Mouse (Mus musculus) limb, embryonic 14.5 days (tissue): ENCODE measurements around the gene Emp3. TPM values are rescaled to one million over a fixed set of nuclear protein-coding genes. Genes with fewer than 3 reads are reported as not detected.

Experiments
- ATAC-seq: fragments of 200-750 bp; cut with Nextera tagmentation; 2 replicates; pipeline ENCODE4 v1.8.0; 2017; ENCODE audit warnings: low read depth, moderate number of reproducible peaks, moderate TSS enrichment; ENCODE audit not compliant: low FRiP score
- DNase-seq: peaks from one replicate; pipeline ENCODE4 v3.0.0-alpha.2; 2015; ENCODE audit warnings: low spot score
- H3K27ac ChIP-seq: fragments of 300-500 bp; sonication (generic); replicated peaks from 2 replicates; pipeline ENCODE4 v1.5.1; 2014; ENCODE audit warnings: low read depth, mild to moderate bottlenecking, low read length, moderate library complexity, mixed read lengths
- H3K27me3 ChIP-seq: fragments of 300-500 bp; sonication (generic); 2 replicates; pipeline ENCODE4 v1.6.1; 2014; ENCODE audit warnings: low read length, mixed read lengths; ENCODE audit not compliant: control insufficient read depth, insufficient read depth
- H3K36me3 ChIP-seq: fragments of 300-500 bp; sonication (generic); 2 replicates; pipeline ENCODE4 v1.6.1; 2014; ENCODE audit warnings: mild to moderate bottlenecking, low read length, moderate library complexity, mixed read lengths; ENCODE audit not compliant: control insufficient read depth, insufficient read depth
- H3K4me1 ChIP-seq: fragments of 300-500 bp; sonication (generic); 2 replicates; pipeline ENCODE4 v1.6.1; 2014; ENCODE audit warnings: antibody characterized with exemption, low read length, mixed read lengths; ENCODE audit not compliant: control insufficient read depth, insufficient read depth
- H3K4me2 ChIP-seq: fragments of 300-500 bp; sonication (generic); replicated peaks from 2 replicates; pipeline ENCODE4 v1.6.1; 2014; ENCODE audit warnings: low read depth, mild to moderate bottlenecking, low read length, moderate library complexity; ENCODE audit not compliant: severe bottlenecking
- H3K4me3 ChIP-seq: fragments of 300-500 bp; sonication (generic); replicated peaks from 2 replicates; pipeline ENCODE4 v1.5.1; 2014; ENCODE audit warnings: low read length
- H3K9ac ChIP-seq: fragments of 300-500 bp; sonication (generic); 2 replicates; pipeline ENCODE4 v1.6.1; 2014; ENCODE audit warnings: mild to moderate bottlenecking, low read depth, low read length, moderate library complexity; ENCODE audit not compliant: severe bottlenecking
- H3K9me3 ChIP-seq: fragments of 300-500 bp; sonication (generic); 2 replicates; pipeline ENCODE4 v1.6.1; 2016; ENCODE audit warnings: low read length; ENCODE audit not compliant: control insufficient read depth
- POLR2A ChIP-seq: fragments of 200-500 bp; IDR thresholded peaks from 2 replicates; pipeline ENCODE4 v1.8.0; 2012; ENCODE audit warnings: inconsistent platforms, mild to moderate bottlenecking, moderate library complexity, borderline replicate concordance; ENCODE audit not compliant: insufficient read depth, insufficient read length; ENCODE audit errors: extremely low read depth
- WGBS: fragments of 180-500 bp; shearing (Covaris S2); extraction: QIAGEN DNeasy Blood & Tissue Kit; methylation state at CpG from one replicate; pipeline ENCODE4 v1.1.7; 2014; 5-methylcytosine and 5-hydroxymethylcytosine counted together
- polyA plus RNA-seq, 2 experiments: library from polyadenylated mRNA; depleted of rRNA in 1 of 2; stranded (reverse) in 1 of 2; unstranded in 1 of 2; fragments of >200 nt; fragmentation: Nextera tagmentation in 1 of 2; extraction: Ambion mirVana in 1 of 2; gene quantifications; 2 replicates each; pipeline versions ENCODE4 v1.2.1 to v1.2.3; 2012 to 2014

Gene Emp3
- polyA plus RNA-seq, 2 experiments: 201 to 318 TPM

GRCm38 (mm10) chr7:45873061-45873947 is 47.9 kb downstream of the Emp3 start:
- peak; percentile 35 for DNase-seq
- Histone ChIP-seq H3K4me1 (peaks cover 31% of the 10 kb centered on the region), H3K9ac (peak overlapping the region; percentile 92), H3K4me3 (peak overlapping the region; percentile 75), H3K27me3 (peaks cover 27% of the 10 kb centered on the region), H3K27ac (peak overlapping the region; percentile 88), H3K4me2 (peak overlapping the region; percentile 77), H3K9me3 (no peaks in the 10 kb centered on the region), H3K36me3 (peaks cover 42% of the 10 kb centered on the region)
- 2% methylated on average over 27 of the region's 28 CpGs for WGBS
- peak; percentile 31 for ATAC-seq
- TF ChIP-seq POLR2A: no peak

GRCm38 (mm10) chr7:45872624-45873023 is 48.6 kb downstream of the Emp3 start, which contains the start of gene Kdelr1:
Kdelr1 (plus strand) TSS chr7:45872772.
- ATAC-seq (peak; percentile 84), DNase-seq (peak; percentile 93)
- TF ChIP-seq POLR2A: peak; percentile 46; the same call in 1 of the 2 replicates
- peaks cover 38% of the 10 kb centered on the region for H3K36me3 ChIP-seq
- H3K4me2 ChIP-seq: peak within 1 kb of the TSS; percentile 77
- peak within 1 kb of the TSS; percentile 75 for H3K4me3 ChIP-seq
- H3K9me3 ChIP-seq: no peaks in the 10 kb centered on the region
- peaks cover 36% of the 10 kb centered on the region for H3K4me1 ChIP-seq
- peak within 1 kb of the TSS; percentile 88 for H3K27ac ChIP-seq
- under 1% methylated on average over 18 of the region's 18 CpGs for WGBS
- H3K27me3 ChIP-seq: peaks cover 28% of the 10 kb centered on the region
- H3K9ac ChIP-seq: peak within 1 kb of the TSS; percentile 92

- peaks cover 32% of the 10 kb centered on the region for H3K27me3 ChIP-seq
- peaks cover 40% of the 10 kb centered on the region for H3K4me1 ChIP-seq
- DNase-seq: no peak
- peaks cover 16% of the 10 kb centered on the region for H3K36me3 ChIP-seq
- peak overlapping the region; percentile 34 for H3K4me3 ChIP-seq
- no peak for TF ChIP-seq POLR2A
- H3K4me2 ChIP-seq: peak overlapping the region; percentile 53
- no peaks in the 10 kb centered on the region for H3K9me3 ChIP-seq
- H3K27ac ChIP-seq: no peak overlapping the region
- 2% methylated on average over 29 of the region's 30 CpGs for WGBS
- no peak for ATAC-seq
- H3K9ac ChIP-seq: peak overlapping the region; percentile 49
Measured at GRCm38 (mm10) chr7:45870282-45871058, 50.7 kb downstream of the Emp3 start.

GRCm38 (mm10) chr7:45869787-45870186 is 51.4 kb downstream of the Emp3 start:
- Histone ChIP-seq H3K27ac (no peak overlapping the region), H3K4me3 (peak overlapping the region; percentile 34), H3K4me2 (peak overlapping the region; percentile 53), H3K27me3 (peaks cover 32% of the 10 kb centered on the region), H3K9me3 (no peaks in the 10 kb centered on the region), H3K36me3 (peaks cover 10% of the 10 kb centered on the region), H3K9ac (peak overlapping the region; percentile 36; the same call in 1 of the 2 replicates), H3K4me1 (peaks cover 39% of the 10 kb centered on the region)
- WGBS: 1% methylated on average over 10 of the region's 14 CpGs
- DNase-seq (no peak), ATAC-seq (no peak)
- no peak for TF ChIP-seq POLR2A

GRCm38 (mm10) chr7:45869107-45869670 is 52.0 kb downstream of the Emp3 start:
- Histone ChIP-seq H3K9ac (peak overlapping the region; percentile 36; the same call in 1 of the 2 replicates), H3K4me2 (peak overlapping the region; percentile 53), H3K27me3 (peaks cover 32% of the 10 kb centered on the region), H3K36me3 (peaks cover 4% of the 10 kb centered on the region), H3K9me3 (no peaks in the 10 kb centered on the region), H3K4me3 (peak overlapping the region; percentile 34), H3K4me1 (peaks cover 33% of the 10 kb centered on the region), H3K27ac (no peak overlapping the region)
- no peak for TF ChIP-seq POLR2A
- ATAC-seq (no peak), DNase-seq (no peak)
- 13% methylated on average over 8 of the region's 8 CpGs for WGBS

Other genes with a start within 250 kb of the Emp3 start
- gene Ntn5, start 237.4 kb downstream of the Emp3 start, polyA plus RNA-seq (2012; rRNA removed): 1.3 and 2.1 TPM in 2 replicates
- 0.59 and 0.86 TPM in 2 replicates for gene Ntn5, start 237.4 kb downstream of the Emp3 start, polyA plus RNA-seq (2014; fragmentation: Nextera tagmentation; extraction: Ambion mirVana)
- gene Sec1, start 227.0 kb downstream of the Emp3 start, polyA plus RNA-seq (2012; rRNA removed): 1.7 and 2.8 TPM in 2 replicates
- gene Sec1, start 227.0 kb downstream of the Emp3 start, polyA plus RNA-seq (2014; fragmentation: Nextera tagmentation; extraction: Ambion mirVana): 0.46 and 0.92 TPM in 2 replicates
- 34.1 and 46.4 TPM in 2 replicates for gene Car11, start 221.6 kb downstream of the Emp3 start, polyA plus RNA-seq (2012; rRNA removed)
- gene Car11, start 221.6 kb downstream of the Emp3 start, polyA plus RNA-seq (2014; fragmentation: Nextera tagmentation; extraction: Ambion mirVana): 9.5 and 10.6 TPM in 2 replicates
- gene Dbp, start 216.3 kb downstream of the Emp3 start, polyA plus RNA-seq (2012; rRNA removed): 15.1 and 16.8 TPM in 2 replicates
- gene Dbp, start 216.3 kb downstream of the Emp3 start, polyA plus RNA-seq (2014; fragmentation: Nextera tagmentation; extraction: Ambion mirVana): 7.0 and 8.9 TPM in 2 replicates
- gene Rpl18, start 205.9 kb downstream of the Emp3 start, polyA plus RNA-seq (2012; rRNA removed): 1,056 and 1,196 TPM in 2 replicates
- gene Rpl18, start 205.9 kb downstream of the Emp3 start, polyA plus RNA-seq (2014; fragmentation: Nextera tagmentation; extraction: Ambion mirVana): 1,210 and 1,246 TPM in 2 replicates
- gene Sphk2, start 203.4 kb downstream of the Emp3 start, polyA plus RNA-seq (2012; rRNA removed): 36.9 and 48.5 TPM in 2 replicates
- 27.5 and 29.2 TPM in 2 replicates for gene Sphk2, start 203.4 kb downstream of the Emp3 start, polyA plus RNA-seq (2014; fragmentation: Nextera tagmentation; extraction: Ambion mirVana)
- gene Fam83e, start 200.2 kb downstream of the Emp3 start, polyA plus RNA-seq (2012; rRNA removed): 0.92 and 0.95 TPM in 2 replicates
- 0.30 and 0.48 TPM in 2 replicates for gene Fam83e, start 200.2 kb downstream of the Emp3 start, polyA plus RNA-seq (2014; fragmentation: Nextera tagmentation; extraction: Ambion mirVana)
- not detected in 2 replicates for gene Spaca4, start 195.6 kb downstream of the Emp3 start, polyA plus RNA-seq (2012; rRNA removed)
- gene Spaca4, start 195.6 kb downstream of the Emp3 start, polyA plus RNA-seq (2014; fragmentation: Nextera tagmentation; extraction: Ambion mirVana): not detected in 2 replicates
- gene Lmtk3, start 137.7 kb downstream of the Emp3 start, polyA plus RNA-seq (2012; rRNA removed): 46.2 and 70.5 TPM in 2 replicates
- gene Lmtk3, start 137.7 kb downstream of the Emp3 start, polyA plus RNA-seq (2014; fragmentation: Nextera tagmentation; extraction: Ambion mirVana): 1.8 and 2.8 TPM in 2 replicates
- 5.3 and 8.9 TPM in 2 replicates for gene Sult2b1, start 136.7 kb downstream of the Emp3 start, polyA plus RNA-seq (2012; rRNA removed)
- 19.0 and 31.7 TPM in 2 replicates for gene Sult2b1, start 136.7 kb downstream of the Emp3 start, polyA plus RNA-seq (2014; fragmentation: Nextera tagmentation; extraction: Ambion mirVana)
- 100 and 105 TPM in 2 replicates for gene Cyth2, start 106.8 kb downstream of the Emp3 start, polyA plus RNA-seq (2012; rRNA removed)
- gene Cyth2, start 106.8 kb downstream of the Emp3 start, polyA plus RNA-seq (2014; fragmentation: Nextera tagmentation; extraction: Ambion mirVana): 91.7 and 113 TPM in 2 replicates
- gene Kcnj14, start 96.6 kb downstream of the Emp3 start, polyA plus RNA-seq (2012; rRNA removed): 1.7 and 3.5 TPM in 2 replicates
- 1.1 and 1.4 TPM in 2 replicates for gene Kcnj14, start 96.6 kb downstream of the Emp3 start, polyA plus RNA-seq (2014; fragmentation: Nextera tagmentation; extraction: Ambion mirVana)
- 33.7 and 38.7 TPM in 2 replicates for gene Grwd1, start 90.5 kb downstream of the Emp3 start, polyA plus RNA-seq (2012; rRNA removed)
- gene Grwd1, start 90.5 kb downstream of the Emp3 start, polyA plus RNA-seq (2014; fragmentation: Nextera tagmentation; extraction: Ambion mirVana): 62.4 and 62.9 TPM in 2 replicates
- gene Kdelr1, start 48.6 kb downstream of the Emp3 start, polyA plus RNA-seq (2012; rRNA removed): 374 and 521 TPM in 2 replicates
- 140 and 163 TPM in 2 replicates for gene Kdelr1, start 48.6 kb downstream of the Emp3 start, polyA plus RNA-seq (2014; fragmentation: Nextera tagmentation; extraction: Ambion mirVana)
- 4.9 and 7.4 TPM in 2 replicates for gene Grin2d, start 43.0 kb downstream of the Emp3 start, polyA plus RNA-seq (2012; rRNA removed)
- gene Grin2d, start 43.0 kb downstream of the Emp3 start, polyA plus RNA-seq (2014; fragmentation: Nextera tagmentation; extraction: Ambion mirVana): 0.59 and 0.61 TPM in 2 replicates
- gene Syngr4, start 24.7 kb downstream of the Emp3 start, polyA plus RNA-seq (2012; rRNA removed): 0.49 and 0.83 TPM in 2 replicates
- gene Syngr4, start 24.7 kb downstream of the Emp3 start, polyA plus RNA-seq (2014; fragmentation: Nextera tagmentation; extraction: Ambion mirVana): 0.53 and 0.99 TPM in 2 replicates
- 17.1 and 22.7 TPM in 2 replicates for gene Tmem143, start 24.5 kb downstream of the Emp3 start, polyA plus RNA-seq (2012; rRNA removed)
- 3.5 and 4.7 TPM in 2 replicates for gene Tmem143, start 24.5 kb downstream of the Emp3 start, polyA plus RNA-seq (2014; fragmentation: Nextera tagmentation; extraction: Ambion mirVana)
- 7.1 and 7.9 TPM in 2 replicates for gene Ccdc114, start 2.7 kb upstream of the Emp3 start, polyA plus RNA-seq (2012; rRNA removed)
- gene Ccdc114, start 2.7 kb upstream of the Emp3 start, polyA plus RNA-seq (2014; fragmentation: Nextera tagmentation; extraction: Ambion mirVana): 2.5 and 3.1 TPM in 2 replicates
- gene Abcc6, start 108.9 kb upstream of the Emp3 start, polyA plus RNA-seq (2012; rRNA removed): 1.2 and 2.2 TPM in 2 replicates
- 0.18 and 0.30 TPM in 2 replicates for gene Abcc6, start 108.9 kb upstream of the Emp3 start, polyA plus RNA-seq (2014; fragmentation: Nextera tagmentation; extraction: Ambion mirVana)
- 38.8 and 39.5 TPM in 2 replicates for gene Nomo1, start 112.3 kb upstream of the Emp3 start, polyA plus RNA-seq (2012; rRNA removed)
- gene Nomo1, start 112.3 kb upstream of the Emp3 start, polyA plus RNA-seq (2014; fragmentation: Nextera tagmentation; extraction: Ambion mirVana): 21.2 and 22.1 TPM in 2 replicates
- 2.6 and 4.7 TPM in 2 replicates for gene Kcnj11, start 179.4 kb upstream of the Emp3 start, polyA plus RNA-seq (2012; rRNA removed)
- 0.28 and 0.41 TPM in 2 replicates for gene Kcnj11, start 179.4 kb upstream of the Emp3 start, polyA plus RNA-seq (2014; fragmentation: Nextera tagmentation; extraction: Ambion mirVana)